Mouse (Mus musculus) liver, adult 2 months (tissue): Measurements from ENCODE around the gene Fbxw7. TPM values are rescaled to one million over a fixed set of nuclear protein-coding genes. Genes with fewer than 3 reads are reported as not detected.

Experiments
- DNase-seq: peaks from one replicate; pipeline ENCODE4 v3.0.0-alpha.2; 2011; ENCODE audit warnings: low read depth, low spot score; ENCODE audit errors: extremely low read depth
- H3K27ac ChIP-seq: fragments of 200-500 bp; replicated peaks from 2 replicates; pipeline ENCODE4 v1.5.1; 2012; ENCODE audit warnings: low read depth, mild to moderate bottlenecking, control low read depth, inconsistent platforms, low read length; ENCODE audit not compliant: insufficient read depth
- H3K27me3 ChIP-seq: fragments of 200-500 bp; 2 replicates; pipeline ENCODE4 v1.6.1; 2012; ENCODE audit warnings: mild to moderate bottlenecking, moderate library complexity, low read length, inconsistent platforms; ENCODE audit not compliant: control insufficient read depth, insufficient read depth
- H3K36me3 ChIP-seq: fragments of 200-500 bp; 2 replicates; pipeline ENCODE4 v1.6.1; 2012; ENCODE audit warnings: low read length, inconsistent platforms; ENCODE audit not compliant: control insufficient read depth, insufficient read depth
- H3K4me1 ChIP-seq: fragments of 200-500 bp; 2 replicates; pipeline ENCODE4 v1.6.1; 2011; ENCODE audit warnings: low read length; ENCODE audit not compliant: control insufficient read depth, insufficient read depth
- H3K4me3 ChIP-seq: fragments of 200-500 bp; 2 replicates; pipeline ENCODE4 v1.5.1; 2011; ENCODE audit warnings: low read depth, mild to moderate bottlenecking, control low read depth, low read length, moderate library complexity; ENCODE audit not compliant: insufficient read depth
- H3K79me2 ChIP-seq: fragments of 200-500 bp; 2 replicates; pipeline ENCODE4 v1.6.1; 2012; ENCODE audit warnings: inconsistent platforms, mild to moderate bottlenecking, low read length, moderate library complexity; ENCODE audit not compliant: control insufficient read depth, insufficient read depth
- H3K9ac ChIP-seq: fragments of 200-500 bp; 2 replicates; pipeline ENCODE4 v1.6.1; 2012; ENCODE audit warnings: low read depth, mild to moderate bottlenecking, control low read depth, inconsistent platforms, low read length
- CTCF ChIP-seq: fragments of 200-500 bp; IDR thresholded peaks from 2 replicates; pipeline ENCODE4 v1.5.1; 2011; ENCODE audit warnings: low read depth, low read length, control low read depth
- POLR2A ChIP-seq: fragments of 200-500 bp; IDR thresholded peaks from 2 replicates; pipeline ENCODE4 v1.6.1; 2011; ENCODE audit warnings: low read length, control low read depth; ENCODE audit not compliant: insufficient read depth; ENCODE audit errors: extremely low read depth
- WGBS: fragments of 180-500 bp; shearing (Covaris S2); methylation state at CpG from one replicate; pipeline ENCODE4 v1.1.7; 2018; 5-methylcytosine and 5-hydroxymethylcytosine counted together
- polyA plus RNA-seq: library from polyadenylated mRNA; depleted of rRNA; stranded (reverse); fragments of >200 nt; gene quantifications from 2 replicates; pipeline ENCODE4 v1.2.3, GENCODE M21; 2012
- total RNA-seq: library from RNA; depleted of rRNA; stranded (reverse); fragments of >200 nt; gene quantifications from 2 replicates; pipeline ENCODE4 v1.2.3, GENCODE M21; 2014

The Fbxw7 gene
- total and polyA plus RNA-seq, 2 experiments = 1.4 to 5.6 TPM

DNA sequence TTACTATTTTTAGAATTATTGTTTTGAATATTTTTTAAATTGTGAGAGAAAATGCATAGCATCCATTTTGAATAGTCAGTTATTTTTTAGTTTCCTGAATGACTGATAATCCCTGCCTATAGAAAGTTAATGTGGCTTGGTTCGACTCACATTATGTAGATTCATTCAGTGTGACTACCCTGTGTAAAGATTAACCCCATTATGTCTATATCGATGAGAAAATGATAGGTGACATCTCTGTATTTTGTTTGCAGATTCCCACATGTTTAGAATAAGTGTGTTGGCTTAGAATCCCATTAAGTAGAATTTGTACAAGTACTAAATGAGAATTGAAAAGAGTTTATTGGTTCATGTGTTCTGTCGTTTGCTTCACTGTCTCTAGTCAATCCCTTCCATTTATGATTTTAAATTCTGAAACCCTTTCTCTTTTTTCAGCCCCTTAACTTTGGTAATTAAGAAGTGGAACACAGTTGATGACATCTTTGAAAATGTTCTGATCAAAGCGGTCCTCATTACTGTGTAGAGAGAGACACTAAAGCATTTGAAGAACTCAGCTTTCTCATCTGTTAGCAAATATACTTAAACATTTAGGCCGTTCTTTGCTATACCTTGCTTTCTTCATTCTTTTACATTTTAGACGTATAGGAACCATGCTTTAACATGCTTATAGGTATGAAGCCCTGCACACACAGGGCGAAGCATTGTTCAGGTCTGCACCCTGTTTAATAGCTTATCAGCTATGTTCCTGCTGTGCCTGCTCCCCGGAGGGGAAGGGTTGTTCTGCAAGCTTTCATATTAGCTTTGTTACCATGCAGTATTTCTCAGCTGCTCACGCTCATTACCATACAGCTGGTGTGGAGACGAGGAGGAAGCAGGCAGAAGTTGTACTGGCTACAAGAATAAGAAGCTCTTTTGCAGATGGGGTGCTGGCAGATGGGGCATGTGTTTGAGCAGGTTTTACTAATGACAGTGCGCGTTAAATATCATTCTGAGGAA lies 122.6 kb downstream of the Fbxw7 start:
- WGBS = 85% methylated on average over 12 of the region's 12 CpGs
- Histone ChIP-seq H3K36me3 (no peaks in the 10 kb centered on the region; the same call in 1 of the 2 replicates), H3K9ac (no peak overlapping the region), H3K4me1 (no peaks in the 10 kb centered on the region; the same call in 1 of the 2 replicates), H3K4me3 (no peak overlapping the region), H3K79me2 (no peaks in the 10 kb centered on the region; the same call in 1 of the 2 replicates), H3K27me3 (no peaks in the 10 kb centered on the region), H3K27ac (no peak overlapping the region)
- no peak for DNase-seq
- TF ChIP-seq CTCF (no peak), POLR2A (no peak)

GRCm38 (mm10) chr3:84944933-84945332 lies 129.9 kb downstream of the Fbxw7 start:
- TF ChIP-seq CTCF (no peak), POLR2A (no peak)
- Histone ChIP-seq H3K4me1 (peaks cover 4% of the 10 kb centered on the region; the same call in 1 of the 2 replicates), H3K27ac (no peak overlapping the region), H3K9ac (no peak overlapping the region), H3K27me3 (no peaks in the 10 kb centered on the region), H3K79me2 (no peaks in the 10 kb centered on the region; the same call in 1 of the 2 replicates), H3K4me3 (no peak overlapping the region), H3K36me3 (no peaks in the 10 kb centered on the region; the same call in 1 of the 2 replicates)
- DNase-seq = no peak
- 92% methylated on average over 3 of the region's 3 CpGs for WGBS

GRCm38 (mm10) chr3:84946381-84946780 lies 131.3 kb downstream of the Fbxw7 start:
- H3K27ac ChIP-seq = no peak overlapping the region
- H3K4me1 ChIP-seq = peaks cover 4% of the 10 kb centered on the region; the same call in 1 of the 2 replicates
- no peak overlapping the region for H3K9ac ChIP-seq
- H3K36me3 ChIP-seq = no peaks in the 10 kb centered on the region
- no peaks in the 10 kb centered on the region; the same call in 1 of the 2 replicates for H3K79me2 ChIP-seq
- H3K27me3 ChIP-seq = no peaks in the 10 kb centered on the region
- no peak for TF ChIP-seq POLR2A
- no peak for TF ChIP-seq CTCF
- 94% methylated on average over 1 of the region's 1 CpGs for WGBS
- H3K4me3 ChIP-seq = no peak overlapping the region
- DNase-seq = no peak

DNA sequence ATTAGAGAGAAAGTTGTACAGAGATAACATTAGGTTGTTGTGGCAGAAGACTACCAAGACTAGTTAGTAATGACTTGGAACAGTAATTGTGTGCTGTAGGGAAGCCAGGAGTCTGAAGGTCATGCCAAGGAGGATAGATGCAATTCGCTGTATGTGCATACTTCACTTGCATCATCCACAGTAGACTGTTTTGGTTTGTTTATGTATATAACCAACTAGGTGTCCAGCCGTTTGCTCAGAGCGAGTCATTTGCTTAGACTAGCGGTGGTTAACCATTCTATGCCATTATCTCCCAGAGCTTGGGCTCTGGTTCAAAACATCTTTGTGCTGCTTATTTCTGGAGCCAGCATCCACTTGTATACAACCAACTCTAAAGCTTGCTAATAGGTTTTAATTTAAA lies 134.3 kb downstream of the Fbxw7 start:
- DNase-seq = peak; percentile 75
- no peak overlapping the region for H3K9ac ChIP-seq
- peaks cover 4% of the 10 kb centered on the region; the same call in 1 of the 2 replicates for H3K4me1 ChIP-seq
- H3K36me3 ChIP-seq = no peaks in the 10 kb centered on the region
- no peak for TF ChIP-seq CTCF
- no peak for TF ChIP-seq POLR2A
- H3K27me3 ChIP-seq = no peaks in the 10 kb centered on the region
- H3K4me3 ChIP-seq = no peak overlapping the region
- H3K79me2 ChIP-seq = no peaks in the 10 kb centered on the region; the same call in 1 of the 2 replicates
- H3K27ac ChIP-seq = no peak overlapping the region
- WGBS = 20% methylated on average over 4 of the region's 4 CpGs

DNA sequence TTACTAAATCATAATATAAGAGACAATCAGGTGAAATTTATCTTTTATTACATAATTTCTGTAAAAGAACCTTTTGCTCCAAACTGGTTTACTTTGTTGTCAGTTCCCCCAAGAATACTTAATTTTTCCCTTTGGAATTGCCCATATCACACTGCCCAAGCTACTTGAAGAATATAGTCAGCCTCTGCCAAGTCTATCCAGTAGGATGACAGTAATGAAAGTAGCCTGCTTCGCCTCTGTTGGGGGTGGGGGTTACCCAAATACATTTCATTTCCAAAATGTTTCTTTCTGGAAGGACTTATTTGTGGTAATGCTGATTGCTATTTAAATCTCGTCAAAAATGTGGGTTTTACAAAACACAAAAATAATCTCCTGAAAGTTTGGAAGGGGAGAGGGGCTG lies 136.6 kb downstream of the Fbxw7 start:
- Histone ChIP-seq H3K4me3 (no peak overlapping the region), H3K36me3 (no peaks in the 10 kb centered on the region), H3K4me1 (peaks cover 4% of the 10 kb centered on the region; the same call in 1 of the 2 replicates), H3K9ac (no peak overlapping the region), H3K79me2 (no peaks in the 10 kb centered on the region; the same call in 1 of the 2 replicates), H3K27ac (no peak overlapping the region), H3K27me3 (no peaks in the 10 kb centered on the region)
- 69% methylated on average over 2 of the region's 2 CpGs for WGBS
- DNase-seq = no peak
- TF ChIP-seq CTCF (no peak), POLR2A (no peak)

DNA sequence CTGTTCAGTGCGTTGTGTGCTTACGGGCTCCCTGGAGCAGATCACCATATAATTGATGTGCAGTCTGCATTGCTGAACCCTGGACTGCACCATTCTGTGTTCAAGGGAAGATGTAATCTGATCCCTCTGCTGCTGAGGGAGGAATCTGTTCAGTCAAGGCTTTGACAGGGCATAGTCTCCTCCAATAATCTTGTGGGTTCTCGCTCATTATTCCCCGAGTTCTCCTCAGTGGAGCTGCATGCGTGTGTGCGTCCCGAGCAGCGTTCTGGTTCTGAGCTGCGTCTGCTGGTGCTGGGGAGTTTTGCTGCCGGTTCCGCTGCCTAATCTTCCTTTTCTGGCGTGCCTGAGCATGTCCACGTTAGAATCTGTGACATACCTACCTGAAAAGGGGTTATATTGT lies 137.1 kb downstream of the Fbxw7 start:
- no peak for DNase-seq
- Histone ChIP-seq H3K4me1 (peaks cover 4% of the 10 kb centered on the region; the same call in 1 of the 2 replicates), H3K9ac (no peak overlapping the region), H3K79me2 (no peaks in the 10 kb centered on the region; the same call in 1 of the 2 replicates), H3K4me3 (no peak overlapping the region), H3K36me3 (no peaks in the 10 kb centered on the region), H3K27me3 (no peaks in the 10 kb centered on the region), H3K27ac (no peak overlapping the region)
- WGBS = 73% methylated on average over 13 of the region's 13 CpGs
- TF ChIP-seq CTCF = no peak
- no peak for TF ChIP-seq POLR2A
